Comparison of ENCODE assay signal across 9 mouse cellular contexts in the genomic region with DNA sequence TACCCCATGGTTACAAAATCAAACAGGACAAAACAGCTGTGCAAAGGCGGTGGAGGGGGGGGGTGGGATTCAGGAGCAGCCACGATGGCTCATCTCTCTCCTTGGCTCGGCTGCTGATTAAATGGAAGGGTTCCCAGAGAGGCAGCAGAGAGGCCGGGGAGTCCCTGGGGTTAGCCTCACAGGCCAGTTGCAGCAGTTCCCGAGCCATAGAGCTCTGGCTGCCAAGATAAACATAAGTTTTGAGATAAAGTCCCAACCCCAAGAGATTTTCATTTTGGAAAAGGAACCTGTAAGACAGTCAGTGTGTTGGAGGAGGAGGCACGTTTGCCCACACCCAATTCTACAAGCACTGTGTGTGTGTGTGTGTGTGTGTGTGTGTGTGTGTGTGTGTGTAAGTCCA.
DNase-seq lines count a peak whose midpoint lies in the region; ATAC-seq and TF ChIP-seq lines count a peak whose summit lies in the region.
"Had no signal": no experiment of that assay in that cellular context is flagged by ENCODE, and none has a peak within 500 bp of the region (broad histone marks: within the 10 kb centered on the region; RNA-seq: fewer than 3 reads in every experiment).

No protein-coding gene starts in this region.

- no peaks in the 10 kb centered on the region for H3K9me3 ChIP-seq in liver, embryonic 12.5 days (replicated peaks)
- no peaks in the 10 kb centered on the region for H3K9me3 ChIP-seq in stomach, embryonic 16.5 days (replicated peaks; ENCODE audit: control insufficient read depth, low read length)

- no peak for TF ChIP-seq POLR2A in liver, adult 2 months (IDR thresholded peaks at IDR 0.05; ENCODE audit: extremely low read depth, insufficient read depth, low read length)

- peaks cover 4% of the 10 kb centered on the region; the same call in 1 of the 2 replicates for H3K4me1 ChIP-seq in liver, adult 2 months (ENCODE audit: control insufficient read depth, insufficient read depth, low read length)
- no peaks in the 10 kb centered on the region for H3K4me1 ChIP-seq in liver, embryonic 12.5 days
- peaks cover 14% of the 10 kb centered on the region for H3K4me1 ChIP-seq in stomach, embryonic 16.5 days (ENCODE audit: control insufficient read depth, insufficient read depth, low read length)

- intact Hi-C loops in left cerebral cortex, postnatal 14 days (cut with DNase I), result no loop called here

- H3K4me2 ChIP-seq in liver, embryonic 12.5 days, result no peak overlapping the region
- H3K4me2 ChIP-seq in stomach, embryonic 16.5 days (ENCODE audit: low read depth, low read length), result peak overlapping the region; percentile 9; the same call in 1 of the 2 replicates

- no peak overlapping the region for H3K4me3 ChIP-seq in liver, adult 2 months (ENCODE audit: insufficient read depth, low read depth, low read length)
- H3K4me3 ChIP-seq in liver, embryonic 12.5 days, result no peak overlapping the region
- H3K4me3 ChIP-seq in stomach, embryonic 16.5 days (replicated peaks; ENCODE audit: low read length), result no peak overlapping the region

- H3K36me3 ChIP-seq in liver, adult 2 months (ENCODE audit: control insufficient read depth, insufficient read depth, low read length), result no peaks in the 10 kb centered on the region
- no peaks in the 10 kb centered on the region for H3K36me3 ChIP-seq in liver, embryonic 12.5 days
- H3K36me3 ChIP-seq in stomach, embryonic 16.5 days (ENCODE audit: control insufficient read depth, insufficient read depth, low read length), result no peaks in the 10 kb centered on the region

- no peak for TF ChIP-seq CTCF in liver, adult 2 months (IDR thresholded peaks at IDR 0.05; ENCODE audit: low read depth, low read length)

- H3K27me3 ChIP-seq in liver, adult 2 months (ENCODE audit: control insufficient read depth, insufficient read depth, low read length), result no peaks in the 10 kb centered on the region
- no peaks in the 10 kb centered on the region for H3K27me3 ChIP-seq in liver, embryonic 12.5 days (replicated peaks)
- H3K27me3 ChIP-seq in stomach, embryonic 16.5 days (ENCODE audit: control insufficient read depth, insufficient read depth, low read length), result no peaks in the 10 kb centered on the region

- H3K27ac ChIP-seq in liver, adult 2 months (replicated peaks; ENCODE audit: insufficient read depth, low read depth, low read length), result no peak overlapping the region
- no peak overlapping the region for H3K27ac ChIP-seq in liver, embryonic 12.5 days
- 0 out of 2 replicates have a peak overlapping the region, but pooled peaks have one; percentile 4 for H3K27ac ChIP-seq in stomach, embryonic 16.5 days (ENCODE audit: low read length)
- H3K27ac ChIP-seq: macrophage had no signal

- H3K79me2 ChIP-seq in liver, adult 2 months (ENCODE audit: control insufficient read depth, insufficient read depth, low read length), result no peaks in the 10 kb centered on the region

- H3K9ac ChIP-seq in liver, adult 2 months (ENCODE audit: low read depth, low read length), result no peak overlapping the region
- no peak overlapping the region for H3K9ac ChIP-seq in liver, embryonic 12.5 days
- no peak overlapping the region for H3K9ac ChIP-seq in stomach, embryonic 16.5 days (ENCODE audit: low read length)

- 15% methylated on average over 6 of the region's 6 CpGs for WGBS in liver, adult 2 months
- 19% methylated on average over 6 of the region's 6 CpGs for WGBS in liver, embryonic 12.5 days (ENCODE audit: insufficient replicate concordance)
- 16% methylated on average over 6 of the region's 6 CpGs for WGBS in stomach, embryonic 16.5 days

- ATAC-seq in liver, embryonic 12.5 days, result no peak
- ATAC-seq in stomach, embryonic 16.5 days (ENCODE audit: insufficient read depth, low FRiP score), result peak; percentile 88
- ATAC-seq in megakaryocyte, adult 5-6 weeks (ENCODE audit: poor library complexity, severe bottlenecking), result no peak

- DNase-seq in liver, adult 2 months (ENCODE audit: extremely low read depth, low read depth, low spot score), result peak; percentile 65
- peak; percentile 83 to 89 for DNase-seq in heart, adult 18-20 months
- DNase-seq in kidney, postnatal 10 days, result peak; percentile 77
- no peak for DNase-seq in spleen, postnatal 14 days (ENCODE audit: low spot score in 2 of 2)
- no peak for DNase-seq in left cerebral cortex, postnatal 14 days (ENCODE audit: low spot score in 2 of 2)

Comparison
In these comparisons a context has a peak if more than half of its experiments do, and no peak if none do; other contexts are left out.
1. DNase-seq: peak in liver, adult 2 months (single experiment), heart, adult 18-20 months (2 of 2) and kidney, postnatal 10 days (single experiment); none in spleen, postnatal 14 days (0 of 2) and left cerebral cortex, postnatal 14 days (0 of 2).